Mouse (Mus musculus) hindbrain, embryonic 11.5 days (tissue): ENCODE data around the gene Cpne1. TPM values are rescaled to one million over a fixed set of nuclear protein-coding genes. Genes with fewer than 3 reads are reported as not detected.
"Not testable (repeated sequence)": the region's sequence is repeated elsewhere in the genome, so short reads cannot be mapped to it uniquely, and the experiment has no call there.

Experiments
- ATAC-seq: fragments of 200-750 bp; cut with Nextera tagmentation; 2 replicates; pipeline ENCODE4 v1.8.0; 2017; ENCODE audit warnings: mild to moderate bottlenecking, moderate TSS enrichment, moderate library complexity; ENCODE audit not compliant: low FRiP score
- DNase-seq: peaks from one replicate; pipeline ENCODE4 v3.0.0-alpha.2; 2015; ENCODE audit warnings: low spot score
- H3K27ac ChIP-seq: fragments of 300-500 bp; sonication (generic); 2 replicates; pipeline ENCODE4 v1.5.1; 2014; ENCODE audit warnings: mild to moderate bottlenecking, low read depth, low read length
- H3K27me3 ChIP-seq: fragments of 300-500 bp; sonication (generic); 2 replicates; pipeline ENCODE4 v1.6.1; 2014; ENCODE audit warnings: mild to moderate bottlenecking, low read length, moderate library complexity, mixed read lengths; ENCODE audit not compliant: control insufficient read depth, insufficient read depth
- H3K36me3 ChIP-seq: fragments of 300-500 bp; sonication (generic); 2 replicates; pipeline ENCODE4 v1.6.1; 2014; ENCODE audit warnings: mild to moderate bottlenecking, low read length, moderate library complexity, mixed read lengths; ENCODE audit not compliant: control insufficient read depth, insufficient read depth
- H3K4me1 ChIP-seq: fragments of 300-500 bp; sonication (generic); replicated peaks from 2 replicates; pipeline ENCODE4 v1.6.1; 2014; ENCODE audit warnings: low read length, mixed read lengths; ENCODE audit not compliant: control insufficient read depth, insufficient read depth
- H3K4me2 ChIP-seq: fragments of 300-500 bp; sonication (generic); replicated peaks from 2 replicates; pipeline ENCODE4 v1.6.1; 2014; ENCODE audit warnings: mild to moderate bottlenecking, low read depth, low read length
- H3K4me3 ChIP-seq: fragments of 300-500 bp; sonication (generic); 2 replicates; pipeline ENCODE4 v1.5.1; 2014; ENCODE audit warnings: low read depth, low read length
- H3K9ac ChIP-seq: fragments of 300-500 bp; sonication (generic); 2 replicates; pipeline ENCODE4 v1.6.1; 2014; ENCODE audit warnings: low read depth, low read length
- H3K9me3 ChIP-seq: fragments of 300-500 bp; sonication (generic); 2 replicates; pipeline ENCODE4 v1.6.1; 2016; ENCODE audit warnings: low read length; ENCODE audit not compliant: control insufficient read depth
- WGBS: fragments of 180-500 bp; shearing (Covaris S2); extraction: QIAGEN DNeasy Blood & Tissue Kit; methylation state at CpG from one replicate; pipeline ENCODE4 v1.1.7; 2014; 5-methylcytosine and 5-hydroxymethylcytosine counted together
- polyA plus RNA-seq: library from polyadenylated mRNA; unstranded; fragments of >200 nt; fragmentation: Nextera tagmentation; extraction: Ambion mirVana; gene quantifications from 2 replicates; pipeline ENCODE4 v1.2.1, GENCODE M21; 2014

Gene Cpne1
- polyA plus RNA-seq, 1 experiment from 2014 or later, result 45.1 TPM

DNA sequence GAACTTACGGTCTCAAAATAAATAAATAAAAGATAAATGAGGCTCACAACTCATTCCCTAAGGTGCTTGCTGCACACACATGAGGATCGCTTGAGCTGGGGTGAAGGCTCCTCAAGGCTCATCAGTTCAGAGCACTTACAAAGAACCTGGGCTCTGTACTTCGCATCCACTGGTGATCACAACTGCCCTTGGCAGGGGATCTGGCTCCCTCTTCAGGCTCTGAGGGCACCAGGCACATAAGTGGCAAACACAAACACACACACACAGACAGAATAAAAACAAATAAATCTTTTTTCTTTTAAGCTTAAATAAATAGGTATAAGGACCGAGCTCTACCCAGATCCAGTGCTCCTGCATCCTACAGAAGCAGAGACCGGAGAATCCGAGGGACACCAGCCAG, 23.9 kb upstream of the Cpne1 start:
- no peak overlapping the region for H3K4me2 ChIP-seq
- no peak overlapping the region for H3K27ac ChIP-seq
- H3K27me3 ChIP-seq, result no peaks in the 10 kb centered on the region
- DNase-seq (no peak), ATAC-seq (no peak)
- H3K36me3 ChIP-seq, result no peaks in the 10 kb centered on the region
- WGBS, result 90% methylated on average over 6 of the region's 6 CpGs
- H3K4me1 ChIP-seq, result no peaks in the 10 kb centered on the region
- no peaks in the 10 kb centered on the region for H3K9me3 ChIP-seq
- H3K4me3 ChIP-seq, result no peak overlapping the region
- H3K9ac ChIP-seq, result no peak overlapping the region

DNA sequence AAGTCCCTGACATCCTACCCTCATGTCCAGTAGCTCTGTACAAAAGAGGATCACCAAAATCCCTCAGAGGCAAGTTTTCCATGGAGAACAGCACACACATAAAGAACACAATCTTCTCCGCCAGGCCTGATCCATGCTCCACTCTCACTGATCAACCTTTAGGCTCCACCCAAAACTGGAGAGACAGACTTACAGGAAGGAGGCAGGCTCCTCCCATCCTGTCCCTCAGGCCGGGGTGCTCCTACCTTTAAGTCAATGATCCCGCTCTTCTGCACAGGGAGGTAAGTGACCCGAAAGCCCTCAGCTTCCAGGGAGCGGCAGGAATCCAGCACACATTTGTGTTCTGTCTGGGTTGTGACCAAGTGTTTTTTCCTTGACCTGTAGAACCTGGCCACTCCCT, 22.4 kb upstream of the Cpne1 start:
- Histone ChIP-seq H3K4me3 (no peak overlapping the region), H3K9me3 (no peaks in the 10 kb centered on the region), H3K9ac (no peak overlapping the region), H3K36me3 (no peaks in the 10 kb centered on the region), H3K27me3 (no peaks in the 10 kb centered on the region), H3K4me2 (no peak overlapping the region), H3K27ac (no peak overlapping the region), H3K4me1 (no peaks in the 10 kb centered on the region)
- no peak for DNase-seq
- no peak for ATAC-seq
- WGBS, result 81% methylated on average over 5 of the region's 5 CpGs

DNA sequence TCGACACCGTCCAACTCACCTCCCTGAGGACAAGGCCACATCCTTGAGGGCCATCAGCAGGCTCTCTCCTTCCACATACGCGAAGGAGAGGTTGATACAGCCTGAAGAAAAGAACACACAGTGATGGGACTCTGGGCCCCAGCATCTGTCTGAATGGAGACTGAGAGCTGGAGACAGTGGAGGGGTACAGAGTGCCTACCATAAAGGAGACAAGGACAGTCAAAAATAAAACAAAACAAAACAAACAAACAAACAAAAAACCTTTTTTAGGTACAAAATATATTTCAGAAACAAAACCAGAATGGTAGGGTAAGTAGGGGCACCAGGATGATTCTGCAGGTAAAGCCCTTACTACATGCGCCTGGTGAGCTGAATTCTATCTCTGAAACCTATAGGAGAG, 15.2 kb upstream of the Cpne1 start, which contains the start of gene Gm28036:
Gene Gm28036, minus strand, starts transcription at position 101 of the 400 bp plus-strand sequence.
- 95% methylated on average over 5 of the region's 5 CpGs for WGBS
- no peak within 1 kb of the TSS for H3K27ac ChIP-seq
- no peak within 1 kb of the TSS for H3K4me3 ChIP-seq
- peaks cover 5% of the 10 kb centered on the region; the same call in 1 of the 2 replicates for H3K36me3 ChIP-seq
- no peaks in the 10 kb centered on the region for H3K9me3 ChIP-seq
- H3K9ac ChIP-seq, result no peak within 1 kb of the TSS
- no peak for ATAC-seq
- H3K27me3 ChIP-seq, result no peaks in the 10 kb centered on the region
- DNase-seq, result no peak
- H3K4me2 ChIP-seq, result no peak within 1 kb of the TSS
- H3K4me1 ChIP-seq, result no peaks in the 10 kb centered on the region

DNA sequence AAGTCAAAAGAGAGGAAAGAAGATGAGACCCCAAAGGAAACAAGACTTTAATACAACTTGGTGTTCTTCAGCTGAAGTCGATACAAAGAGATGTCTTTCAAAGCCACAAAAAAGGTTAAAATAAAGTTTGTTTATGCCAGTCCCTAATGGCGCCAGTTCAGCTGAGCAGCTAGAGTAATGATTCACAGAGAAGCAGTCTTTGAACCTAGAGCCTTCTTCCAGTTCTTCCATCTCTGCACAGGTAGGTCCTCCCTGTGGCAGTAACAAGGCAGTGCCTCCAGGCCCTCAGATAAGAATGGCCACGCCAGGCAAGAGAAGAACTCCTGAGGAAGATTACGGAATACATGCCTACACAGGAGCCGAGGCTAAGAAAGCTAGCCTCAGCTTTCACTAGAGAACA, 12.0 kb upstream of the Cpne1 start:
- WGBS, result 96% methylated on average over 5 of the region's 5 CpGs
- H3K36me3 ChIP-seq, result peaks cover 5% of the 10 kb centered on the region; the same call in 1 of the 2 replicates
- H3K27me3 ChIP-seq, result no peaks in the 10 kb centered on the region
- H3K9ac ChIP-seq, result no peak overlapping the region
- no peak overlapping the region for H3K4me2 ChIP-seq
- H3K27ac ChIP-seq, result no peak overlapping the region
- H3K9me3 ChIP-seq, result no peaks in the 10 kb centered on the region
- DNase-seq (no peak), ATAC-seq (no peak)
- H3K4me1 ChIP-seq, result no peaks in the 10 kb centered on the region
- no peak overlapping the region for H3K4me3 ChIP-seq

DNA sequence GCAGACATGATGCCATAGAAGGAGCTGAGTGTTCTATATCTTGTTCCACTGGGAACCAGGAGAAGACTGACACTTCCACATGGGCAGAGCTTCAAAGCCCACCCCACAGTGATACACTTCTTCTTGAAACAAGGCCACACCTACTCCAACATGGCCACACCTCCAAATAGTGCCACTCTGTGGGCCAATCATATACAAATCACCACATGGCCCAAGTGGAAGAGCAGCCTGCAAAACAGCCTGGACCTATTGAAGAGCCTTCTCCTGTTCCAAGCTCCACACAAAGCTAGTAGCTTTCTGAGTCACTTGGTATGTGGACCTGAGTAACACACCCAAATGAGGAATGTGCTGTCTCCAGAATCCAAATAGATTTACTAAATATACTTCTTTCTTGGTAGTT, 7.8 kb upstream of the Cpne1 start:
- Histone ChIP-seq H3K4me3 (no peak overlapping the region), H3K4me2 (no peak overlapping the region), H3K36me3 (peaks cover 5% of the 10 kb centered on the region; the same call in 1 of the 2 replicates), H3K27me3 (no peaks in the 10 kb centered on the region), H3K27ac (no peak overlapping the region), H3K9ac (no peak overlapping the region), H3K9me3 (no peaks in the 10 kb centered on the region), H3K4me1 (no peaks in the 10 kb centered on the region)
- no peak for ATAC-seq
- DNase-seq, result no peak

DNA sequence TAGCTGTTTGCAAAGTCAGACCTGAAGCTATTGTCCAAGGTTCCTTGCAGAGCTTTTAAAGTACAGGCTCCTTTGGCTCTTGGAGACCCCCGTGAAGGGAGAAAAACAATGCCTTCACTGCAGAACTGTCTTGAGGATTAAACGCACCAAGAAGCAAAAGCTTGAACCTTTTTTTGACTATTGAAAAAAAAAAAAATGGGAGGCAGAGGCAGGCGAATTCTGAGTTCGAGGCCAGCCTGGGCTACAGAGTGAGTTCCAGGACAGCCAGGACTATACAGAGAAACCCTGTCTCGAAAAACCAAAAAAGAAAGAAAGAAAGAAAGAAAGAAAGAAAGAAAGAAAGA, 287 bp upstream of the Cpne1 start:
- H3K27me3 ChIP-seq, H3K9me3 ChIP-seq, H3K36me3 ChIP-seq, DNase-seq, H3K4me1 ChIP-seq: not testable (repeated sequence)
- peak overlapping the region; percentile 98; the same call in 1 of the 2 replicates for H3K9ac ChIP-seq
- WGBS, result 25% methylated on average over 5 of the region's 5 CpGs
- H3K4me3 ChIP-seq, result peak overlapping the region; percentile 96
- ATAC-seq, result peak; percentile 2; the same call in 1 of the 2 replicates
- peak overlapping the region; percentile 32 for H3K4me2 ChIP-seq
- peak overlapping the region; percentile 89; the same call in 1 of the 2 replicates for H3K27ac ChIP-seq

DNA sequence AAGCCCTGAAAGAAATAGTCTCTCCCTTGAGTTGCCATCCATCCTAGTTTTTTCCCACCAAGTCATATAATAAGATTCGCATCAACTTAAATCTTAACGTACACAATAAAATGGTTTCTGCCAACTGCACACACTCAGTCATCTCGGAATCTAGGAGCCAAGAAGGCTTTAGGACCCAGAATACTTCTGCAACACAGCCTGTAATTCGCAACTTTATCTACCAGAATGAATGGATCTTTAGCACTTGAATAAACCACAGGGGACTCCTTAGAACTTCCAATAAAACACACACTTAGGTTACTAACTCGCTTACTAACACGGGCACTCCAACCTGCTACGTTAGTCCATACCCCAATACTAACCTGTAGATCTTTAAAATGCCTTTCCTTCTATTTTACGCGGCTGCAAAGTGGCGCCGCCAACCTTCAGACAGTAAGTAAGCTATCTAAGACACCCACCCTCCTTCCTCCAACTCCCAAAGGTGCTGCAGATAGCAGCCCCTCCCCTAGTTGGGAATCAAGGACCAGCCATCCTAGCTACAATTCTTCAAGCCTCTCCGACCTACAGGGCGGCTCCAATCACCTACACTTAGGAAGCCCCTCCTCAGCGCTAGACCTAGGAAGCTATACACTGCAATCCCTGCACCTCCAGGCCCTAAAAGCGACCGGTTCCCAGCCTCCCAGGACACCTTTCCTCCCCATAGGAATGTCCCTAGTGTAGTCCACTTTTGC, 973 bp downstream of the Cpne1 start:
- Histone ChIP-seq H3K27ac (peak overlapping the region; percentile 89; the same call in 1 of the 2 replicates), H3K4me2 (peak overlapping the region; percentile 55), H3K36me3 (no peaks in the 10 kb centered on the region), H3K9ac (peak overlapping the region; percentile 98), H3K9me3 (no peaks in the 10 kb centered on the region), H3K4me1 (0 out of 2 replicates have a peak, but pooled peaks cover 2% of the 10 kb centered on the region), H3K4me3 (peak overlapping the region; percentile 96), H3K27me3 (no peaks in the 10 kb centered on the region)
- DNase-seq (peak; percentile 64), ATAC-seq (peak; percentile 67)
- WGBS, result 1% methylated on average over 16 of the region's 16 CpGs

DNA sequence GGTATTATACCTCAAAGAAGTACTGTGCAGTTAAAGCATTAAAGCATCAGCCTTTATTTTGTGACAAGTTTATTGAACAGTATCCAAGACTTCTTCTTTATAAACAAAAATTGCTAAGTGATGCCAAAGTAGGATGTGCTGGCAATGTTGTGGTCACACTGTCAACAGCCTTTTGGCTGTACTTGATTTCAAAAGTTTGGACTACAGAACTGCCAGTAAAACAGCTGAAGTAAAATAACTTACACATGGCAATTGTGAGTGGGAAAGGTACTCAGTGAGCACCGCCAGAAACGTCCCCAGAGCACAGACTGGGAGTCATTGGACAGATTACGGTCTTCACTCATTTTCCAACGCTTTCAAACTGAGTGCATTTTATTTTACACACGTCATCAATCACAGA, 19.8 kb downstream of the Cpne1 start:
- H3K9ac ChIP-seq, result no peak overlapping the region
- H3K9me3 ChIP-seq, result no peaks in the 10 kb centered on the region
- 0 out of 2 replicates have a peak, but pooled peaks cover 2% of the 10 kb centered on the region for H3K4me1 ChIP-seq
- H3K4me3 ChIP-seq, result no peak overlapping the region
- H3K27ac ChIP-seq, result no peak overlapping the region
- ATAC-seq (no peak), DNase-seq (no peak)
- WGBS, result 85% methylated on average over 5 of the region's 5 CpGs
- H3K4me2 ChIP-seq, result no peak overlapping the region
- H3K27me3 ChIP-seq, result no peaks in the 10 kb centered on the region
- peaks cover 3% of the 10 kb centered on the region; the same call in 1 of the 2 replicates for H3K36me3 ChIP-seq

DNA sequence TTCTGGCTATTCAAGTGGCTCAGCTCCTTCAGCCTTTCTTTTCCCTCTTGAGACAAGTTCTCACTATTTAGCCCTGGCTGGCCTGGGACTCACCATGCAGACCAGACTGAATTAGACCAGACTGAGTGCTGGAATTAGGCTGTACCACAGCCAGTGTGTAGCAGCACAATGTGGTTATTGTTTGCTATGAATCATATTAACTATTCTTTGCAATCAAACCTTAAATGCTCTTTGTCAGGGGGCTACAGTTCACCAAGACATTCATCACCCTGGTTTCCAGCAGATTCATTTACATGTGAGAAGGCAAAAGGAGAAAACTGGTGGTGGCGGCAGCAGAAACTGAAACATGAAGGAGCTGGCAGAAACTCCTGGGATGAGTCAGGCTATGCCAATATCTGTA, 22.0 kb downstream of the Cpne1 start:
- peak; percentile 15 for DNase-seq
- H3K27ac ChIP-seq, result no peak overlapping the region
- no peaks in the 10 kb centered on the region for H3K9me3 ChIP-seq
- no peak overlapping the region for H3K9ac ChIP-seq
- no peaks in the 10 kb centered on the region for H3K36me3 ChIP-seq
- peak; percentile 53; the same call in 1 of the 2 replicates for ATAC-seq
- no peak overlapping the region for H3K4me3 ChIP-seq
- WGBS, result 45% methylated on average over 1 of the region's 1 CpGs
- H3K27me3 ChIP-seq, result no peaks in the 10 kb centered on the region
- 0 out of 2 replicates have a peak, but pooled peaks cover 2% of the 10 kb centered on the region for H3K4me1 ChIP-seq
- H3K4me2 ChIP-seq, result no peak overlapping the region
